Mouse (Mus musculus) erythroblast, embryonic 14.5 days (primary cell): ENCODE data around the gene Caly. TPM values are rescaled to one million over a fixed set of nuclear protein-coding genes. Genes with fewer than 3 reads are reported as not detected.

Experiments
- H3K27me3 ChIP-seq: 2 replicates; pipeline ENCODE4 v1.6.1; 2012; ENCODE audit warnings: inconsistent platforms; ENCODE audit not compliant: control insufficient read depth
- H3K36me3 ChIP-seq: 2 replicates; pipeline ENCODE4 v1.6.1; 2012; ENCODE audit warnings: mild to moderate bottlenecking, inconsistent platforms; ENCODE audit not compliant: control insufficient read depth
- H3K4me1 ChIP-seq: 2 replicates; pipeline ENCODE4 v1.6.1; 2012; ENCODE audit warnings: inconsistent platforms; ENCODE audit not compliant: control insufficient read depth
- H3K4me3 ChIP-seq: replicated peaks from 2 replicates; pipeline ENCODE3; 2012; ENCODE audit warnings: moderate library complexity, mild to moderate bottlenecking, inconsistent platforms
- H3K9me3 ChIP-seq: 2 replicates; pipeline ENCODE4 v1.6.1; 2012; ENCODE audit warnings: low read length, inconsistent platforms, mixed read lengths; ENCODE audit not compliant: control insufficient read depth
- GATA1 ChIP-seq: IDR thresholded peaks from 2 replicates; pipeline ENCODE4 v1.6.1; 2012; ENCODE audit warnings: low read length, inconsistent platforms, mixed read lengths
- TAL1 ChIP-seq: IDR thresholded peaks from 3 replicates; pipeline ENCODE4 v1.6.1; 2012; ENCODE audit warnings: low read length, inconsistent platforms, mixed read lengths
- polyA plus RNA-seq: library from polyadenylated mRNA; stranded (reverse); fragments of >175 nt; gene quantifications from 2 replicates; pipeline ENCODE4 v1.2.3, GENCODE M21; 2012

Gene Caly
- 0.04 TPM in 1 of 2 replicates, not detected in the other for polyA plus RNA-seq

DNA sequence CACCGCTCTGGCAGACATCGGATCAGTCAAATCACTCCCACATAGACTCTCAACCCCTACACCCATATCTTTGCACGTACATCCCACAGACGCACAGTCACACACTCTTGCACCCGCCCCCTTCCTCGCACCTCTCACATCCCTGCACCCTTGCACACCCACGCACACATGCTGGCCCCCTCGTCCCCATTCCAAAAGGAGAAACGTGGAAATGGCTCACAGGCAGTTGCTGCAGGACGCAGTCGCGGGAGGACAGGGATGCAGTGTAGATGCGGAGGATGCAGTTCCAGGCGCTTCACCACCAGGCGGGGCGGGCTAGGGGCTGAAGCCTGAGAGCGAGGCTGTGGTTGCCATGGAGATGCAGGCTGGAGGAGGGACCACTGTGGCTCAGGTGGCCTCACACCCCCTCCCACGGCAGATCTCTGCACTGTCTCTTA is at the start of gene Caly:
Caly (minus strand) TSS at position 307 of the 437 bp plus-strand sequence.
- no peaks in the 10 kb centered on the region for H3K9me3 ChIP-seq
- H3K4me1 ChIP-seq = peaks cover 4% of the 10 kb centered on the region
- H3K27me3 ChIP-seq = peaks cover 39% of the 10 kb centered on the region
- no peak within 1 kb of the TSS for H3K4me3 ChIP-seq
- TF ChIP-seq TAL1 = no peak
- TF ChIP-seq GATA1 = no peak
- H3K36me3 ChIP-seq = no peaks in the 10 kb centered on the region

GRCm38 (mm10) chr7:140127911-140128310 is 45.6 kb upstream of the Caly start:
- no peaks in the 10 kb centered on the region for H3K9me3 ChIP-seq
- TF ChIP-seq GATA1 = no peak
- no peak for TF ChIP-seq TAL1
- H3K4me1 ChIP-seq = peaks cover 27% of the 10 kb centered on the region

DNA sequence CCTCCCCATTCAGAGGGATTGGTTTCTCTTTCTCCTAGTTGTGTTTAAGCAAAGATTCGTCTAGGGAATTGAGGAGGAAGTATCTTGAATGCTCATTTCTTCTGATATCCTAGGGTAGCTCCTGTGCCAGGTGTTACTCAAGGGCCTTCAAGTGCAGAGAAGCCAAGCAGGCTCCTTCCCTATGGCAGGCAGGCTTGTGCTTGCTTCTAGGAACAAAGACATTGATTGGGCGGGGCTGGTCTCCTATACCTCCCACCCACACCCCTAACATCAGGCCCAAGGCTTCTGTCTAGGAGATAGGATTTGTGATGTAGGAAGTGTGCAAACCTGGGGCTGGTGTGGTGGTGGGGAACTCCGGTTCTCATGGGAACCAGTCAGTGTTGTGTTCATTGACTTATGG is 44.6 kb upstream of the Caly start:
- Histone ChIP-seq H3K36me3 (no peaks in the 10 kb centered on the region; the same call in 1 of the 2 replicates), H3K9me3 (no peaks in the 10 kb centered on the region), H3K4me1 (peaks cover 29% of the 10 kb centered on the region), H3K4me3 (no peak overlapping the region), H3K27me3 (no peaks in the 10 kb centered on the region)
- TF ChIP-seq GATA1 (no peak), TAL1 (no peak)

More at GRCm38 (mm10) chr7:140127911-140128310, 45.6 kb upstream of the Caly start:
- Histone ChIP-seq H3K4me3 (no peak overlapping the region), H3K36me3 (no peaks in the 10 kb centered on the region; the same call in 1 of the 2 replicates), H3K27me3 (no peaks in the 10 kb centered on the region)

GRCm38 (mm10) chr7:140126022-140126350 is 43.6 kb upstream of the Caly start:
- TF ChIP-seq TAL1 (no peak), GATA1 (no peak)
- peaks cover 31% of the 10 kb centered on the region for H3K4me1 ChIP-seq

GRCm38 (mm10) chr7:140125278-140126021 is 43.1 kb upstream of the Caly start:
- TF ChIP-seq TAL1 (no peak), GATA1 (no peak)
- peaks cover 31% of the 10 kb centered on the region for H3K4me1 ChIP-seq
- H3K9me3 ChIP-seq = no peaks in the 10 kb centered on the region
- no peaks in the 10 kb centered on the region for H3K27me3 ChIP-seq
- peak overlapping the region; percentile 75 for H3K4me3 ChIP-seq
- H3K36me3 ChIP-seq = no peaks in the 10 kb centered on the region; the same call in 1 of the 2 replicates

More at GRCm38 (mm10) chr7:140126022-140126350, 43.6 kb upstream of the Caly start:
- Histone ChIP-seq H3K9me3 (no peaks in the 10 kb centered on the region), H3K4me3 (peak overlapping the region; percentile 75), H3K36me3 (no peaks in the 10 kb centered on the region; the same call in 1 of the 2 replicates), H3K27me3 (no peaks in the 10 kb centered on the region)

- Histone ChIP-seq H3K36me3 (no peaks in the 10 kb centered on the region; the same call in 1 of the 2 replicates), H3K27me3 (no peaks in the 10 kb centered on the region), H3K4me1 (peaks cover 31% of the 10 kb centered on the region), H3K9me3 (no peaks in the 10 kb centered on the region), H3K4me3 (no peak overlapping the region)
- TF ChIP-seq TAL1 = no peak
- no peak for TF ChIP-seq GATA1
Measured at GRCm38 (mm10) chr7:140124382-140124781, 42.0 kb upstream of the Caly start.

- H3K27me3 ChIP-seq = no peaks in the 10 kb centered on the region
- no peak overlapping the region for H3K4me3 ChIP-seq
- peaks cover 31% of the 10 kb centered on the region for H3K4me1 ChIP-seq
- TF ChIP-seq TAL1 = no peak
- no peak for TF ChIP-seq GATA1
- H3K36me3 ChIP-seq = no peaks in the 10 kb centered on the region
- no peaks in the 10 kb centered on the region for H3K9me3 ChIP-seq
Measured at GRCm38 (mm10) chr7:140122765-140123164, 40.4 kb upstream of the Caly start.

GRCm38 (mm10) chr7:140121338-140121910 is 39.1 kb upstream of the Caly start:
- Histone ChIP-seq H3K4me1 (peaks cover 33% of the 10 kb centered on the region), H3K4me3 (no peak overlapping the region), H3K27me3 (no peaks in the 10 kb centered on the region), H3K36me3 (no peaks in the 10 kb centered on the region), H3K9me3 (no peaks in the 10 kb centered on the region)
- TF ChIP-seq GATA1 (no peak), TAL1 (no peak)

- Histone ChIP-seq H3K27me3 (no peaks in the 10 kb centered on the region), H3K4me1 (peaks cover 35% of the 10 kb centered on the region), H3K36me3 (no peaks in the 10 kb centered on the region), H3K4me3 (no peak overlapping the region), H3K9me3 (no peaks in the 10 kb centered on the region)
- TF ChIP-seq GATA1 = no peak
- TF ChIP-seq TAL1 = no peak
Measured at GRCm38 (mm10) chr7:140120484-140120883, 38.1 kb upstream of the Caly start.
